Mouse (Mus musculus) spleen, adult 2 months (tissue): ENCODE results near the gene N6amt1. TPM values are rescaled to one million over a fixed set of nuclear protein-coding genes. Genes with fewer than 3 reads are reported as not detected.

Experiments
- DNase-seq, 2 experiments: peaks; one replicate each; pipeline versions ENCODE4 v3.0.0 to v3.0.0-alpha.2; 2012 to 2021; ENCODE audit warnings: low spot score in 2 of 2, low read depth in 1 of 2
- H3K27ac ChIP-seq: fragments of 200-500 bp; 2 replicates; pipeline ENCODE4 v1.5.1; 2012; ENCODE audit warnings: low read length, inconsistent platforms; ENCODE audit not compliant: insufficient read depth
- H3K27me3 ChIP-seq: fragments of 200-500 bp; 2 replicates; pipeline ENCODE4 v1.6.1; 2012; ENCODE audit warnings: mild to moderate bottlenecking, moderate library complexity, low read length, inconsistent platforms; ENCODE audit not compliant: control insufficient read depth, insufficient read depth
- H3K36me3 ChIP-seq: fragments of 200-500 bp; 2 replicates; pipeline ENCODE4 v1.6.1; 2012; ENCODE audit warnings: mild to moderate bottlenecking, low read length, inconsistent platforms; ENCODE audit not compliant: control insufficient read depth, insufficient read depth
- H3K4me1 ChIP-seq: fragments of 200-500 bp; 2 replicates; pipeline ENCODE4 v1.6.1; 2011; ENCODE audit warnings: inconsistent platforms; ENCODE audit not compliant: control insufficient read depth, insufficient read depth, insufficient read length
- H3K4me3 ChIP-seq: fragments of 200-500 bp; 2 replicates; pipeline ENCODE4 v1.5.1; 2011; ENCODE audit warnings: mild to moderate bottlenecking, inconsistent platforms; ENCODE audit not compliant: insufficient read depth, insufficient read length; ENCODE audit errors: extremely low read depth
- CTCF ChIP-seq: fragments of 200-500 bp; IDR thresholded peaks from 2 replicates; pipeline ENCODE4 v1.5.1; 2011; ENCODE audit warnings: mild to moderate bottlenecking, inconsistent platforms; ENCODE audit not compliant: insufficient read depth, insufficient read length, insufficient replicate concordance; ENCODE audit errors: extremely low read depth
- POLR2A ChIP-seq: fragments of 200-500 bp; IDR thresholded peaks from 2 replicates; pipeline ENCODE4 v1.6.1; 2011; ENCODE audit warnings: low read depth, low read length, inconsistent platforms
- WGBS: fragments of 180-500 bp; shearing (Covaris S2); methylation state at CpG from one replicate; pipeline ENCODE4 v1.1.7; 2018; 5-methylcytosine and 5-hydroxymethylcytosine counted together
- polyA plus RNA-seq: library from polyadenylated mRNA; depleted of rRNA; stranded (reverse); fragments of >200 nt; gene quantifications from 2 replicates; pipeline ENCODE4 v1.2.3, GENCODE M21; 2012; rRNA removed

The N6amt1 gene
- polyA plus RNA-seq, 1 experiment, result 5.2 TPM

DNA sequence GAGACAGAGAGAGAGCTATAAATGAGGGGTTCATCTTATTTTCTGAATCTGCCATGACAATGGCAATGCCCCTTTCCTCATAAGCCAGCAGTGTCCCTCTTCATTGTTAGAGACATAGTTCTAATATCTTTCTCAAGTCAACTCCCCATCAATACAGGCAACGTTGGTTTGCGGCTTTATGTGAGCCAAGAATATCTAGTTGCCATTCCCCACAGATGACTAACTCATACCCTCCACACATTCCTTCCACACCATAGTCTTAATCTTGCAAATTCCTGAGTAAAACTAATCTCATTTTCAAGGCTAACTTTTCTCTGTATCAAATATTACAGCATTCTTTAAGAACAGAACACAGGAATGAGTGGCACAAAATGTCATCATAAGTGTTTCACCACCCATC lies 29.0 kb downstream of the N6amt1 start:
- TF ChIP-seq POLR2A (no peak), CTCF (no peak)
- H3K4me1 ChIP-seq, result no peaks in the 10 kb centered on the region
- WGBS, result 96% methylated on average over 2 of the region's 2 CpGs
- no peak overlapping the region for H3K4me3 ChIP-seq
- H3K27me3 ChIP-seq, result no peaks in the 10 kb centered on the region
- H3K27ac ChIP-seq, result no peak overlapping the region
- DNase-seq, result no peak
- H3K36me3 ChIP-seq, result peaks cover 34% of the 10 kb centered on the region

DNA sequence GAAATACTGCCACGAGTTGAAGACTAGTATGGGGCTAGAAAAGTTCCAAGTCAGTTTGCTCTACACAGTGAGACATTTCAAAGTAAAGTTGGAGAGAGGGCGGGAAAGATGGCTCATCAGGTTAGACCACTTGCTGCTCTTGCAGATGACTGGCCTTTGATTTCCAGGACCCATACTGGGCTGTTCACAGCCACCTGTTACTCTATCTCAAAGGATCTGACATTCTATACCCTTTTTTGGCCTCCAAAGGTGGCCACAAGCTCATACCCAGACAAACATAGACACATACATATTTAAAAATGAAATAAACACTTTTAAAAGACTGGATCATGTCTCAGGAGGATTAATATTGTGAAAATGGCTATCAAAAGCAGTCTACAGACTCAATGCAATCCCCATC lies 30.4 kb downstream of the N6amt1 start:
- no peaks in the 10 kb centered on the region for H3K27me3 ChIP-seq
- peaks cover 32% of the 10 kb centered on the region for H3K36me3 ChIP-seq
- WGBS, result 92% methylated on average over 2 of the region's 2 CpGs
- TF ChIP-seq CTCF (no peak), POLR2A (no peak)
- no peak overlapping the region for H3K27ac ChIP-seq
- H3K4me1 ChIP-seq, result no peaks in the 10 kb centered on the region
- H3K4me3 ChIP-seq, result no peak overlapping the region
- no peak for DNase-seq

DNA sequence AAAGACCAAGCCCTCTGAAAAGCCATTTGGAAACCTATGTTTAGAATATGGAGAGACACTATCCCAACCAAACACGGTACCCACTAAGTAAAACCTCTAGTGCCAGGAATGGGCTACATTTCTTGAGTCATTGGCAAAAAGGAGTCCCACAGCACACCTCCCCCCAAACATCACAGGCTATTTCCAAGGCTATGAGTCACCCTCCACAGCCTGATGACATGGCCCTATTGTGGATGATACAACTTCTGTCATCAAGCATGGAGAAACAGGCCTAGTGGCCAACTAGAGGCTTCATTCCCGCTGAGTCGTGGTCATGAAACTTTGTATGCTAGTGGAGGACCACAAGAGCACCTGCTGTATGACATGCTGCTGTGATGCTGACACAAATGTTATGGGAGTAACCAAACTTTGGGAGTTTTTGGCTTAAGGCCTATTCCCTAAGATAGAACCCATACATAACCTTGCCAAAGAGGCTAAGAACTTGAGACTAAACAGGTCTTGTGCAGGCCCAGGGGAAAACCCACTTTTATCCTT lies 33.5 kb downstream of the N6amt1 start:
- Histone ChIP-seq H3K36me3 (peaks cover 16% of the 10 kb centered on the region), H3K27me3 (no peaks in the 10 kb centered on the region), H3K4me1 (no peaks in the 10 kb centered on the region), H3K27ac (no peak overlapping the region), H3K4me3 (no peak overlapping the region)
- DNase-seq, result no peak
- TF ChIP-seq POLR2A (no peak), CTCF (no peak)
- 94% methylated on average over 3 of the region's 3 CpGs for WGBS

DNA sequence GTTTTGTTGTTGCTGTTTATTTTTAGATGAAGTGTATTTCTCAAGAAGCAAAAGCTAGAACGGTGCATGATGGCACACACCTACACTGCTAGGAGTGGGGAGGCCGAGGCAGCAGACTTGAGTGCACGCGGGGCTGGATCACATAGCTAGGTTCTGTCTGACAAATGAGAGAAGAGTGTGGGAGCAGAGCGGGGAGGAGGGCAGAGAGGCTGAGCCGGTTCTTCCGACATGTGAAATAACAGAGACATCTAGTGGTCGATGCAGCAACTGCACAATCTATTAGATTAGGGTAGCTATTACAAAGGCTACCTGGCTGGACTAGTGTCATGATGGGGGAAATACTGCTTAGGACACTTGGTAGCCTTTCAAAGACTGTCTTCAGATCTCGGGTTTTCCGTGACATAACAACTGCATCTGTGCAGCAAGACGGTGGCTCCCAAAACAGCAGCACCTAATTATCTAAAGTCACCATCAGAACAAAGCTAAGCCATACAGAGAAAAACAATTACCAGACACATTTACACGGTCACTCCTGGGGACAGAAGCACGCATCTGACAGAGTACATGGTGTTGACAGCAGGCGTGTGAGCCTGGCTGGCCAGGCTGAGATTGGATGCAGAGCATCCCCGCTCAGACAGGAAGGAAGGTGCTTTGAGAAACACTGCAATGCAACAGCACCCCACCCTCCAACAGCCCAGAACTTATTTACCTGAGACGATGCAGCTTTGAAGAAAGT lies 40.0 kb downstream of the N6amt1 start:
- 55% methylated on average over 16 of the region's 16 CpGs for WGBS
- no peak for TF ChIP-seq POLR2A
- TF ChIP-seq CTCF, result peak; percentile 54; the same call in 1 of the 2 replicates
- no peak overlapping the region for H3K27ac ChIP-seq
- DNase-seq, result peak; percentile 3 to 39
- no peaks in the 10 kb centered on the region for H3K27me3 ChIP-seq
- no peak overlapping the region for H3K4me3 ChIP-seq
- no peaks in the 10 kb centered on the region for H3K4me1 ChIP-seq
- peaks cover 25% of the 10 kb centered on the region for H3K36me3 ChIP-seq

DNA sequence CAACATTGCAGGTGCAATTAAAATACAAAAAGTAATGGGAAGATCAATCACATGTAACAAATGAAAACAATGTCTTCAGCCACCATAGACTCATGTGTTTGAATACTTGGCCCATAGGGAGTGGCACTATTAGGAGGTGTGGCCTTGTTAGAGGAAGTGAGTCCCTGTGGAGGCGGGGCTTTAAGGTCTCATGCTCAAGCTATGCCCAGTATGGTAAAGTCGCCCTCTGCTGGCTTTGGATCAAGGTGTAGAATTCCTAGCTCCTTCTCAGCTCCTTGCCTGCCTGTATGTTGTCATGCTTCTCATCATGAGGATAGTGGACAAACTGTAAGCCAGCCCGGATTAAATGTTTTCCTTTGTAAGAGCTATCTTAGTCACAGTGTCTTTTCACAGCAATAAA lies 51.0 kb downstream of the N6amt1 start:
- DNase-seq, result peak; percentile 12 to 19
- Histone ChIP-seq H3K27me3 (no peaks in the 10 kb centered on the region), H3K4me3 (no peak overlapping the region), H3K36me3 (peaks cover 40% of the 10 kb centered on the region), H3K27ac (no peak overlapping the region), H3K4me1 (no peaks in the 10 kb centered on the region)
- WGBS, result 89% methylated on average over 3 of the region's 3 CpGs
- TF ChIP-seq CTCF, result no peak
- no peak for TF ChIP-seq POLR2A

Other genes with a start within 250 kb of the N6amt1 start
- gene Ltn1, start 78.4 kb downstream of the N6amt1 start, polyA plus RNA-seq, result 3.4 and 3.5 TPM in 2 replicates
- 2.5 and 3.1 TPM in 2 replicates for gene Rwdd2b, start 86.4 kb downstream of the N6amt1 start, polyA plus RNA-seq
- 8.9 and 15.6 TPM in 2 replicates for gene Usp16, start 100.5 kb downstream of the N6amt1 start, polyA plus RNA-seq
- 14.5 and 15.0 TPM in 2 replicates for gene Cct8, start 141.7 kb downstream of the N6amt1 start, polyA plus RNA-seq
- gene Map3k7cl, start 199.1 kb downstream of the N6amt1 start, polyA plus RNA-seq, result 0.69 and 0.78 TPM in 2 replicates